Comparison of ENCODE assay signal across 8 mouse cellular contexts in genomic region chr11:61529268-61529713, GRCm38 (mm10). TPM values are rescaled to one million over a fixed set of nuclear protein-coding genes. Genes with fewer than 3 reads are reported as not detected.
DNase-seq lines count a peak whose midpoint lies in the region; TF ChIP-seq lines count a peak whose summit lies in the region.

No protein-coding gene starts in this region.

- DNase-seq in layer of hippocampus, adult 2 months (ENCODE audit: low spot score in 2 of 2): peak in 1 of 2 experiments; percentile 54
- no peak for DNase-seq in layer of hippocampus, adult 18-20 months (ENCODE audit: low spot score in 2 of 2)
- peak; percentile 49 for DNase-seq in adrenal gland, postnatal 14 days
- DNase-seq in embryo, embryonic 11 days: peak; percentile 23
- peak; percentile 62 to 79 for DNase-seq in kidney, postnatal 25 days
- peak; percentile 27 to 37 for DNase-seq in right cerebral cortex, adult 2 months (ENCODE audit: low spot score in 2 of 2)
- no peak for DNase-seq in adipocyte (ENCODE audit: low spot score)
- no peak for DNase-seq in ovary, postnatal 14 days (ENCODE audit: low spot score)

- peak; percentile 31 for TF ChIP-seq CTCF in layer of hippocampus, adult 2 months (conservative IDR thresholded peaks at IDR 0.05)

- peak overlapping the region; percentile 86 for H3K27ac ChIP-seq in layer of hippocampus, adult 2 months

- no peak overlapping the region for H3K4me3 ChIP-seq in layer of hippocampus, adult 2 months

RNA-seq across cellular contexts. Expression of gene B9d1, which starts 24.3 kb away (rescaled TPM):
- total RNA-seq in layer of hippocampus, adult 2 months (2021): 10 to 100 TPM; 47.4 to 47.9 TPM
- 10 to 100 TPM; 37.4 to 49.3 TPM for total RNA-seq in layer of hippocampus, adult 18-20 months (2021)
- total RNA-seq in adrenal gland, postnatal 14 days (2021): 15.3 and 16.0 TPM in 2 replicates

RNA-seq across cellular contexts. Expression of gene Mapk7, which starts 35.1 kb away (rescaled TPM):
- 10 to 100 TPM; 26.2 to 28.5 TPM for total RNA-seq in layer of hippocampus, adult 2 months (2021)
- total RNA-seq in layer of hippocampus, adult 18-20 months (2021): 10 to 100 TPM; 26.6 to 27.4 TPM
- total RNA-seq in adrenal gland, postnatal 14 days (2021): 16.7 and 20.0 TPM in 2 replicates

RNA-seq across cellular contexts. Expression of gene Mfap4, which starts 44.1 kb away (rescaled TPM):
- total RNA-seq in layer of hippocampus, adult 2 months (2021): 1 to 10 TPM; 4.8 to 5.0 TPM
- 1 to 10 TPM; 4.3 to 4.8 TPM for total RNA-seq in layer of hippocampus, adult 18-20 months (2021)
- total RNA-seq in adrenal gland, postnatal 14 days (2021): 23.5 and 34.4 TPM in 2 replicates

RNA-seq across cellular contexts. Expression of gene Epn2, which starts 50.2 kb away (rescaled TPM):
- 100 to 1,000 TPM; 162 to 170 TPM for total RNA-seq in layer of hippocampus, adult 2 months (2021)
- 100 to 1,000 TPM; 173 to 181 TPM for total RNA-seq in layer of hippocampus, adult 18-20 months (2021)
- total RNA-seq in adrenal gland, postnatal 14 days (2021): 35.2 and 38.7 TPM in 2 replicates

Comparison
In these comparisons a context has a peak if more than half of its experiments do, and no peak if none do; other contexts are left out.
1. DNase-seq: peak in adrenal gland, postnatal 14 days (single experiment), embryo, embryonic 11 days (single experiment), kidney, postnatal 25 days (2 of 2) and right cerebral cortex, adult 2 months (2 of 2); none in layer of hippocampus, adult 18-20 months (0 of 2), adipocyte (single experiment) and ovary, postnatal 14 days (single experiment).